Mouse (Mus musculus): ENCODE data around the gene 9530077C05Rik.

The 9530077C05Rik gene

DNA sequence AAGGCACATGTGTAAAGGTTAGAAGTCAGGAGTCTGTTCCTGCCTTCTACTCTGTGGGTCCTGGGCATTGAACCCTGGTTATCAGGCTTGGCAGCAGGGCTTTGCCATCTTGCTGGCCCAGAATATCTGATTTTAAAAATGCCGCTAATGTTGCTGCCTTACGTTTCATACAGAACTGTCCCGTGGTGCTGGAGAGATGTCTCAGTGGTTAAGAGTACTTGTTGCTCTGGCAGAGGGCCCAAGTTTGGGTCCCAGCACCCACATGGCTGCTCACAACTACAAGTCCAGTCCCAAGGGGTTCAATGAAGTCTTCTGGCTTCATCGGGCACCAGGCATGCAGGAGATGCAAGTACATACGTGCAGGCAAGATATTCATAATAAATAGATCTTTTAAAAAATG lies 54.9 kb downstream of the 9530077C05Rik start:
- DNase-seq, result no peak

DNA sequence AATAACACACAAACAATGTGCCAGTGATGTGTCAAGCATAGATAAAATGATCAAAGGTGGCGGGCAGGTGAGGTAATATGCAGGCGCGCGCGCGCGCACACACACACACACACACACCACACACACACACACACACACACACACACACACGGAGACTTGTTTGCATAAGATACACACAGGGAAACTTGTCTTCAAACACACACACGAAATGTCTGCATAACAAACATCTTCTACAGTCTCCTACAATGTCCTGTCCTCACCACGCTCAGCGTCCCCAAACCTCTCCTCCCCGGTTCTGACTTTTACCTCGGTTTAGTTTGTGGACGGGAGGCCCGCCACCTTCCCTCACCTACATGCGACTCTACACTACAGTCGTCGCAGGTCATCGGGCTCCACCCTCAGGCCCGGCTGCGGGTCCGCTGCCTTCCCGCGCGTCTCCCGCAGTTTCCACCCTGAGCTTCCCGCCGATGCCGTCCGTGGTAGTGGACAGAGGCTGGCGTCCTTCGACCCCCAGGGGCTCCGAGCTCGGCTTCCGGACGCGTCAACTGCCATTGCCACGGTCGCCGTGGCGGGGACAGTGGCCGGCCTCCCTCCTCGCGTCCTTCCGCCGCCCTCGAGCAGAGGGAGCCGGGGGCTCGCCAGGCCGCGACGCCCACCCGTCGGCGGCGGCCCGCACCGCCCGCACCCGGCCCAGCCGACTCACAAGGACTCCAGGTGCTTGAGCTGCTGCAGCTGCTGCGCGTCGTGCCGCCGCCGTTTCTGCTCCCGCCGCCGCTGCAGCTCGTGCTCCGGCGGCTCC lies 56.3 kb downstream of the 9530077C05Rik start:
- DNase-seq, result peak; percentile 56

DNA sequence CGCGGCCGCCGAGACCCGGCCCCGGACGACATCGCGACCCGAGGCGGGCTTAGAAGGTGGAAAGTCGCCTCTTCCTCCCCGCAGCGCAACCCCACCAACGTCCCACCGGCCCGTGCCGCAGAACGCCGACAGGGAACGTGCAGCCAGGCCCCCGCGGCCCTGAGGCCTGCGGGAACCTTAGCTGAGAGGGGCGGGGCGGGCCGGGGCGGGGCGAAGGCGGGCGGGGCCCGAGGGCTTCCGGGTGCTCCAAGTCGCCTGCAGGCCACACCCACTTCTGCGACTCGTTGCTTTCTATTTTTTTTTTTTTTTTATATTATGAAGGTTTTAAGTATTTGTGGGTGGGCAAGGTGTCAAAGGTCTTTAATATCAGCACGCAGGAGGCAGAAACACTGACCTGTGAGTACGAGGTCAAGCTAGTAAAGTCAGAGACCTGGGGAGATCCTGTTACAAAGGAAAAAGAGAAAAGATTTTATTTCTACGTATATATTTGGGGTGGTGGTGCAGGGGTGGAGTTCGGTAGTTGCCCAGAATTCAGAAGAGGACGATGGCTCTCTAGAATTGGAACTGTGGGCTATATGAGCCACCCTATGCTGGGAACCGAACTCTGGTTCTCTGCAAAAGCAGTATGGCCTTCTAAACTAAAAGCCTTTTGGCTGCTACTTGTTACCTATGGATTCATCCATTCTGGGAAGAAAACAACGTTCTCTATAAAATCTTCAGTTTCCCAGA lies 57.0 kb downstream of the 9530077C05Rik start:
- DNase-seq, result peak; percentile 70

DNA sequence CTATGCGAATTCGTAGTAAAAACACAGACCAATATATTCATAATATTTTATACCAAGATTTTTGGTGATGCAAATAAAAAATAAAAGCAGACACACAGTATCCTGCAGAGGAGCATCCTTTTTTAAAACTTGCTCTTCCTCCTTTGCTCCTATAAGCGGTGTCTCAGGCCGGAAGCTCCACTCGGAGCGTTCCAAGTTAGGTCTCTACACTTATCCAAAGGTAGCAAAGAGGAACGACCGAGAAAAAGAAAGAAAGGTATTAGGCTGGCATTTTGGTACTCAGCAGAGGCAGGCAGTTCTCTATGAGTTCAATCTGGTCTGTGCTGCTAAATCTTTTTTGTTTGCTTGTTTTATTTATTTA lies 57.6 kb downstream of the 9530077C05Rik start:
- no peak for DNase-seq

DNA sequence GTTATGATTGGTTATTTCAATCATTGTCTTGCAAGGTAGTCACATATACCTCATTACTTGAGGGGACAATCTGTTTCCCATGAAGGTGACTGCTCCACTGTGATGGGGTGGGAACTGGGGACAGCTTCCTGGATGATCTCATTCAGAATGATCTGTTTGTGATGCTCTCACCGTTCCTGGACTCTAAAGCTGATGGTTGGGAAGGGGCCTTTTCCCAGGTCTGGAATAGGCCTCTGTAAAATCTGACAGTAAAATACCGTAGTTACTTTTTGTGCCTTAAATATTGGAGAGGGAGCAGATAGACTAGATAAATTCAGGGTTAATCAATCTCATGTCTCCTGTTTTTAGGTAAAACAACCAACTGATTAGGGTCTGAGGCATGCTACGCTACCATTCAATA lies 58.3 kb downstream of the 9530077C05Rik start, which contains the start of gene Rp9:
Gene Rp9 (minus strand): TSS at position 101 of the 400 bp plus-strand sequence.
- DNase-seq, result no peak

DNA sequence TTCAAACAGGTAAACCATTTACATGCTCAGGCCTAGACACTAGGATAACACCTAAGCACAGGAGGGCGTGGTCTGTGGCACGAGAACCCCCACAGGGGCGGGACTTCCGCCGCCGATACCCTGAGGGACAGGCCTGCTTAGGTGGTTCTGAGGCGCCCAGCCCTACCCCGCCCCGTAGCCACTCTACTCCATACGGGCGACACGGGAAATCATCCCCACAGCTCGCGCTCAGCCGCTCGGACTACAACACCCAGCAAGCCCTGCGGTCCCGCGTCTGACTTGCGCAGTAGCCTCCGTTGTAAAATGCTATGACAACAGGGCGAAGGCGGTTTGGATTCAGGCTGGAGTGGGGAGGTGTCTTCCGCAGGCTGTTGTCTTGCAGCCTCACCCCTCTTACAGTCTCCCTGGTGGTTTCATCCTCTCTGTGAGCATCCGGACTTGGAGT lies 64.1 kb downstream of the 9530077C05Rik start, which contains the start of gene Bbs9:
Gene Bbs9 (plus strand): TSS at position 292 of the 445 bp plus-strand sequence.
- peak; percentile 91 for DNase-seq

DNA sequence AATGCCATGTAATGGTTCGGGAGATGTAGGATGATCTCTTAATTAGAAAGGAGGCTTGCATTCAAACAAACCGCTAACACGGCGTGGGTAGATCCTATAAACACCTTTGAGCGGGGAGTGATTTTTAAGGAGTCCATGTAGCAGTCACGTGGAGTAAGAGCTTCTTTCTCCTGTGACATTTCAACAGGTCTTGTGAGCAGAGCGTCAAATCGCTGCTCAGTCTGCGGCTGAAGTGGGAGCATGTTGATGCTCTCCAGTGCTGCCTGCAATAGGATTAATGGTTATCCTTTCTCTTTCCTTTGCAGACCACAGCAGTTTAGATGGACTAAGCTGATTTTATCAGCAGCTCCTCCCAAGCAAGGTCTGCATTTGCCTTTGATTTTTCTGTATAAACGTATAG lies 65.0 kb downstream of the 9530077C05Rik start:
- no peak for DNase-seq

DNA sequence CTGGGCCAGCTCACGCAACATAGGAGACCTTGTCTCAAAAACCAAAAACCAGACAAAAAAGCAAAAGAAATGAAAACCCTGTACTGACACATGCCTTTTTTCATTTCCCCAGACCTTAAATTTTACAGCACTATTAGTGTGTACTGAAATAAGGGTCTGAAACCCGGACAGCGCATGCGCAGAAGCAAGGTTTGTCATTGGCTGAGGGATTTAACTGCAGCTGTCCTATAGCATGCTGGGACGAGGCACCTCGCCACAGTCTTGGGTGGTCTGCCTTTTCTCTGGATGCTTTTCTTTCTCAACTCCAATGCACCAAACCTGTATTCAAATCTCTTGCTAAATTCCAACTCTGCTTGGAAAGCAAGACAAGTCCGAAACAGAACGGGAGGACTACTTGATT lies 67.6 kb downstream of the 9530077C05Rik start:
- no peak for DNase-seq

DNA sequence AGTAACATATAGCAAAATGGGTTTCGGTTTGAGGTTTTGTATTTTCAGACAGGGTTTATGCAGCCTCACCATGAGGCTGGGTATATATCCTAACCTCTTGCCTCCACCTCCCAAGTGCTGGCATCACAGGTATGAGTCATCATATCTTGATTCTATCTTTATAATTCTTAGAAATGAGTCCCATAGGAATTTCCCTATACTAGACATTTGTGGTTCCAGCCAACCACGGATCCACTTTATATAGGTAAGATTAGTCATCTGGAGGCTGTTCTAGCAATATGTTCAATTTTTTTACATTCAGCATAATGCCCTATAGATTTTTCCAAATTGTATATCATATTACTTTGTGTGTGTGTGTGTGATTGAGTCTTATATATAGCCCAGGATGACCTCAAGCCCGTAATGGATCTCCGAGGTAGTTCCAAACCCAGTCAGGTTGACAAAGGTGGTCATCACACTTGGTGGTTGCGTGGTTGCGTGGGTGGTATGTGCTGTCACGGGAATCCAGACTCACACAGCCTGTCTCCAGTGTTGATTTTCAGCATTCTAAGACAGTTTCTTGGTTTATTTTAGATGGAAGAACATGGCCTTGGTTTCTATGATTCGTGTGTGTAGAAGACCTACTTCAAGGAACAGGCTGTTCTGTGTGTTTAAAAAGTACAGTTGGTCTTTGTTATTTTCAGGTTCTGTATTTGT lies 72.7 kb downstream of the 9530077C05Rik start:
- DNase-seq, result no peak

DNA sequence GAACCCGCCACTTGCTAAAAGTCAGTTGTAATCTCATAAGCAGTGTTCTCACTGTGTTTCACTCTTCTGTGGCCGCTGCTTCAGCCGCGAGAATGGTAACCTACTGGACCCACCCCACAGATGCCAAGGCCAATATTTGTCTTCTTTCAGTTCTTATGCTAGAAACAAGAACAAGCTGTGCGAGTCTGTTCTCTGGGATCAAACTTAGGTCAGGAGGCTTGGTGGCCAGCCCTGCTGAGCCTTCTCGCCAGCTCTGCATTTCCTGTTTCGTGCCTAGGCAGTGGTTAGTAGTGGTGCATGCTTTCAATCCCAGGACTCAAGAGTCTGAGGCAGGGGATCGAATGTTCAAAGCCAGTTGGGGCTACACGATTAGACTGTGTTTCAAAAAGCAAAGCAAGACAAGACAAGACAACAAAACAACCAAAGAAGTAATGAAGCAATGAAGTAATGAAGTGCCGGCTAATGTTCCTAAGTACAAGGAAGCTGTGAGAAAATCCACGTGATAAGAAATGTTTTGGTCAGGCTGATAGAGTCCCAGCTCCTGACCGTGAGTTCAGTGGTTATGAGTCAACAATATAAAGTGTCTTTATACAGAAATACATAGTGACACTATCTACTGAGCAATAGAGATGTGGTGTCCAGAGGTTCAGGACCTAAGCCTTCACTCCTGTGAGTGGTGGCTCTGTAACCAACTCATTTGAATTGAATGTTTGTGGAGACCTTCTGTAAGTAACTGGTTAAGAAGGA lies 73.4 kb downstream of the 9530077C05Rik start:
- DNase-seq, result no peak

DNA sequence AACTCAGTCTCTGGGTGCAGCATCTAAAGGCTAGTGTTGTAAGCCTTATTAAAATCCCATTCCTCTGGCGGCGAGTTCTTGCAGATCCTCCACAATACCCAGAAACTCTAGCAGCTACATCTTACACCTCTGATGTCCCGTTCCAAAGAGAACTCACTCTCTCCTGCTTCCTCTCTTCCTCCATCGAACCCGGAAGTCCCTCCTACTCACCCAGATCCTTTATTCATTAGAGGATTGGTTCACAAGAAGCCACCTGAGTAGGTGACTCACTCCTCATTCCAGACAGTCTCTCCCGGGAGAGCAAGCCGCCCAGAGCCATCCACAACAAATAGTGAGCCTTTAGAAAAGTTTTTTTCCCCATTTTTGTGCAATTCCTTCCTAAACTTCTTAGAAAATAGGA lies 74.9 kb downstream of the 9530077C05Rik start:
- no peak for DNase-seq

DNA sequence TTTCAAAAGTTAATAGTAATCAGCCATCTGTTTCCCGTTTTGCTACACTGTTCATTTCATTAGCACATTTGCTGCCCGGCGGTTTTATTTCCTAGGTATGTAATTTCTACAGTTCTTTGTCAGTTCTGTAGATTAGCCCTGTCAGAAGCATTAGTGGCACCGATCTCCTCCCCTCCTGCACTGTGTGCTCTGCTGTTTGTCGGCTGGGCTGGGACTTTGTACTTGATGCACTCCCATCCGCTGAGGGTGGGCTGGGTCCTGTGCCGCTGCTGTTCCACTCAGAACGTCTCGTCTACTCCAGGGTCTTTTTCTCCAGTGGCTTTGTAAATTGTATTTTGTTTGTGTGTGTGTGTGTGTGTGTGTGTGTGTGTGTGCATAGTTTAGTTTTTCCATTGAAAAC lies 77.7 kb downstream of the 9530077C05Rik start:
- no peak for DNase-seq
